Mouse (Mus musculus): ENCODE measurements around the gene Tns4. TPM values are rescaled to one million over a fixed set of nuclear protein-coding genes. Genes with fewer than 3 reads are reported as not detected.

Tns4 gene
- polyA plus RNA-seq, 1 experiment = 2.0 TPM

- no peaks in the 10 kb centered on the region for H3K4me1 ChIP-seq (ENCODE audit: control insufficient read depth, insufficient read depth, low read length)
- TF ChIP-seq POLR2A (IDR thresholded peaks at IDR 0.05; ENCODE audit: borderline replicate concordance, low read depth, low read length) (no peak), CTCF (IDR thresholded peaks at IDR 0.05; ENCODE audit: low read depth, low read length) (no peak)
- no peak overlapping the region for H3K27ac ChIP-seq (ENCODE audit: insufficient read depth, low read depth, low read length)
- no peak overlapping the region for H3K4me3 ChIP-seq (ENCODE audit: insufficient read depth, low read length)
These were observed 6.7 kb upstream of the Tns4 start for GRCm38 (mm10) chr11:99095759-99096158.

- TF ChIP-seq POLR2A (IDR thresholded peaks at IDR 0.05; ENCODE audit: borderline replicate concordance, low read depth, low read length) (no peak), CTCF (IDR thresholded peaks at IDR 0.05; ENCODE audit: low read depth, low read length) (no peak)
- no peaks in the 10 kb centered on the region for H3K4me1 ChIP-seq (ENCODE audit: control insufficient read depth, insufficient read depth, low read length)
These were observed 6.0 kb upstream of the Tns4 start for GRCm38 (mm10) chr11:99094911-99095676.

DNA sequence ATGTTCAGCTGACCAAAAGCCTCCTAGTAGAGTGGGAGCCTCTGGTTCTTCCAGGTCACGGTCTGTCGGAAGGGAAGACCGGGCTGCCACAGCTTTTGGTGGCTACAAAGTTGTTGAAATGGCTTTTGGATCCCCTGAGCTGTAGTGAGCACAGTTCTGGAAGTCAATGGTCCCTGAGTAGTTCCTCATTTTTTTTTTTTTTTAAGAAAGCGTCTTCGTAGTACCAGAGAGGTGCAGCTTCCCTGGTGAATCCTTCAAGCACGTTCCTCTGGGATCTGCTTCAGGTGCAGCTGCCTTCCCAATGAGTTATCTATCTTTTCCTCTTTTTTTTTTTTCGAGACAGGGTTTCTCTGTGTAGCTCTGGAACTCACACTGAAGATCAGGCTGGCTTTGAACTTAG lies 4.6 kb upstream of the Tns4 start:
- Histone ChIP-seq H3K4me1 (ENCODE audit: control insufficient read depth, insufficient read depth, low read length) (no peaks in the 10 kb centered on the region), H3K4me3 (ENCODE audit: insufficient read depth, low read length) (no peak overlapping the region), H3K27ac (ENCODE audit: insufficient read depth, low read depth, low read length) (no peak overlapping the region)
- TF ChIP-seq CTCF (IDR thresholded peaks at IDR 0.05; ENCODE audit: low read depth, low read length) (no peak), POLR2A (IDR thresholded peaks at IDR 0.05; ENCODE audit: borderline replicate concordance, low read depth, low read length) (no peak)

More at GRCm38 (mm10) chr11:99094911-99095676, 6.0 kb upstream of the Tns4 start:
- Histone ChIP-seq H3K4me3 (ENCODE audit: insufficient read depth, low read length) (no peak overlapping the region), H3K27ac (ENCODE audit: insufficient read depth, low read depth, low read length) (no peak overlapping the region)

DNA sequence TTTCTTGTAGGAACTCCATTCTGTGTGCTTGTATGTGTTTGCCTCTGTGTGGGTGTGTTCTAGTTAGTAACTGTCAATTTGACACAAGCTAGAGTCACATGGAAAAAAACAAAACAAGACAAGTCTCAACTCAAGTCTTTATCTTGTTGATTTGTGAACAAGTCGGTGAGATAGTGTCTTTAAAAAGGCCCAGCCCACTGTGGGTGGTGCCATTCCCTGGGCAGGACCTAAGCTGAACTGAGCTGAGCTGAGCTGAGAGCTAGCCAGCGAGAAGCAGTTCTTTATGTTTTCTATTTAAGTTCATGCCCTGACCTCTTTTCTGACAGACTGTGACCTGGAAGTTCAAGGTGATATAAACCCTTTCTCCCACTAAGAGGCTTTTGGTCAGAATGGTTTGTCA lies 2.6 kb upstream of the Tns4 start:
- no peak for TF ChIP-seq CTCF (IDR thresholded peaks at IDR 0.05; ENCODE audit: low read depth, low read length)
- TF ChIP-seq POLR2A (IDR thresholded peaks at IDR 0.05; ENCODE audit: borderline replicate concordance, low read depth, low read length) = no peak
- Histone ChIP-seq H3K27ac (ENCODE audit: insufficient read depth, low read depth, low read length) (no peak overlapping the region), H3K4me3 (ENCODE audit: insufficient read depth, low read length) (no peak overlapping the region), H3K4me1 (ENCODE audit: control insufficient read depth, insufficient read depth, low read length) (no peaks in the 10 kb centered on the region)

GRCm38 (mm10) chr11:99090391-99090790 lies 1.3 kb upstream of the Tns4 start:
- H3K4me3 ChIP-seq (ENCODE audit: insufficient read depth, low read length) = no peak overlapping the region
- TF ChIP-seq CTCF (IDR thresholded peaks at IDR 0.05; ENCODE audit: low read depth, low read length) (no peak), POLR2A (IDR thresholded peaks at IDR 0.05; ENCODE audit: borderline replicate concordance, low read depth, low read length) (no peak)
- H3K4me1 ChIP-seq (ENCODE audit: control insufficient read depth, insufficient read depth, low read length) = no peaks in the 10 kb centered on the region
- H3K27ac ChIP-seq (ENCODE audit: insufficient read depth, low read depth, low read length) = no peak overlapping the region

GRCm38 (mm10) chr11:99088486-99088885 lies 620 bp downstream of the Tns4 start:
- TF ChIP-seq CTCF (IDR thresholded peaks at IDR 0.05; ENCODE audit: low read depth, low read length) (no peak), POLR2A (IDR thresholded peaks at IDR 0.05; ENCODE audit: borderline replicate concordance, low read depth, low read length) (no peak)
- Histone ChIP-seq H3K27ac (ENCODE audit: insufficient read depth, low read depth, low read length) (no peak overlapping the region), H3K4me3 (ENCODE audit: insufficient read depth, low read length) (no peak overlapping the region), H3K4me1 (ENCODE audit: control insufficient read depth, insufficient read depth, low read length) (no peaks in the 10 kb centered on the region)

- H3K4me1 ChIP-seq (ENCODE audit: control insufficient read depth, insufficient read depth, low read length) = no peaks in the 10 kb centered on the region
- no peak overlapping the region for H3K27ac ChIP-seq (ENCODE audit: insufficient read depth, low read depth, low read length)
- no peak overlapping the region for H3K4me3 ChIP-seq (ENCODE audit: insufficient read depth, low read length)
- no peak for TF ChIP-seq POLR2A (IDR thresholded peaks at IDR 0.05; ENCODE audit: borderline replicate concordance, low read depth, low read length)
- no peak for TF ChIP-seq CTCF (IDR thresholded peaks at IDR 0.05; ENCODE audit: low read depth, low read length)
These were observed 4.7 kb downstream of the Tns4 start for GRCm38 (mm10) chr11:99084366-99084765.

GRCm38 (mm10) chr11:99083516-99083915 lies 5.6 kb downstream of the Tns4 start:
- Histone ChIP-seq H3K27ac (ENCODE audit: insufficient read depth, low read depth, low read length) (no peak overlapping the region), H3K4me3 (ENCODE audit: insufficient read depth, low read length) (no peak overlapping the region)
- no peak for TF ChIP-seq CTCF (IDR thresholded peaks at IDR 0.05; ENCODE audit: low read depth, low read length)
- TF ChIP-seq POLR2A (IDR thresholded peaks at IDR 0.05; ENCODE audit: borderline replicate concordance, low read depth, low read length) = no peak

GRCm38 (mm10) chr11:99082098-99082497 lies 7.0 kb downstream of the Tns4 start:
- TF ChIP-seq POLR2A (IDR thresholded peaks at IDR 0.05; ENCODE audit: borderline replicate concordance, low read depth, low read length) = no peak
- no peak for TF ChIP-seq CTCF (IDR thresholded peaks at IDR 0.05; ENCODE audit: low read depth, low read length)
- Histone ChIP-seq H3K4me1 (ENCODE audit: control insufficient read depth, insufficient read depth, low read length) (no peaks in the 10 kb centered on the region), H3K27ac (ENCODE audit: insufficient read depth, low read depth, low read length) (no peak overlapping the region), H3K4me3 (ENCODE audit: insufficient read depth, low read length) (no peak overlapping the region)

More at GRCm38 (mm10) chr11:99083516-99083915, 5.6 kb downstream of the Tns4 start:
- no peaks in the 10 kb centered on the region for H3K4me1 ChIP-seq (ENCODE audit: control insufficient read depth, insufficient read depth, low read length)

GRCm38 (mm10) chr11:99081566-99081965 lies 7.5 kb downstream of the Tns4 start:
- no peak overlapping the region for H3K4me3 ChIP-seq (ENCODE audit: insufficient read depth, low read length)
- H3K27ac ChIP-seq (ENCODE audit: insufficient read depth, low read depth, low read length) = no peak overlapping the region
- TF ChIP-seq CTCF (IDR thresholded peaks at IDR 0.05; ENCODE audit: low read depth, low read length) (no peak), POLR2A (IDR thresholded peaks at IDR 0.05; ENCODE audit: borderline replicate concordance, low read depth, low read length) (no peak)
- H3K4me1 ChIP-seq (ENCODE audit: control insufficient read depth, insufficient read depth, low read length) = no peaks in the 10 kb centered on the region

Data from bone marrow macrophage, adult 2 months (primary cell).